Mouse (Mus musculus) spleen, adult 2 months (tissue): ENCODE measurements at regions not wholly inside any gene's neighbourhood (a gene's known extent, or its start where the extent isn't known, plus 50 kb on each side); places are given as distances from the start of the nearest gene placed in this dataset.

Source experiments
- CTCF ChIP-seq: fragments of 200-500 bp; IDR thresholded peaks from 2 replicates; pipeline ENCODE4 v1.5.1; 2011; ENCODE audit warnings: mild to moderate bottlenecking, inconsistent platforms; ENCODE audit not compliant: insufficient read depth, insufficient read length, insufficient replicate concordance; ENCODE audit errors: extremely low read depth
- POLR2A ChIP-seq: fragments of 200-500 bp; IDR thresholded peaks from 2 replicates; pipeline ENCODE4 v1.6.1; 2011; ENCODE audit warnings: low read depth, low read length, inconsistent platforms

GRCm38 (mm10) chr3:149303418-149303817, 313.1 kb upstream of the Adgrl2 start:
- TF ChIP-seq POLR2A, result no peak
- TF ChIP-seq CTCF, result no peak
